Mouse (Mus musculus): ENCODE measurements at regions not wholly inside any gene's neighbourhood (a gene's known extent, or its start where the extent isn't known, plus 50 kb on each side); places are given as distances from the start of the nearest gene placed in this dataset.

DNA sequence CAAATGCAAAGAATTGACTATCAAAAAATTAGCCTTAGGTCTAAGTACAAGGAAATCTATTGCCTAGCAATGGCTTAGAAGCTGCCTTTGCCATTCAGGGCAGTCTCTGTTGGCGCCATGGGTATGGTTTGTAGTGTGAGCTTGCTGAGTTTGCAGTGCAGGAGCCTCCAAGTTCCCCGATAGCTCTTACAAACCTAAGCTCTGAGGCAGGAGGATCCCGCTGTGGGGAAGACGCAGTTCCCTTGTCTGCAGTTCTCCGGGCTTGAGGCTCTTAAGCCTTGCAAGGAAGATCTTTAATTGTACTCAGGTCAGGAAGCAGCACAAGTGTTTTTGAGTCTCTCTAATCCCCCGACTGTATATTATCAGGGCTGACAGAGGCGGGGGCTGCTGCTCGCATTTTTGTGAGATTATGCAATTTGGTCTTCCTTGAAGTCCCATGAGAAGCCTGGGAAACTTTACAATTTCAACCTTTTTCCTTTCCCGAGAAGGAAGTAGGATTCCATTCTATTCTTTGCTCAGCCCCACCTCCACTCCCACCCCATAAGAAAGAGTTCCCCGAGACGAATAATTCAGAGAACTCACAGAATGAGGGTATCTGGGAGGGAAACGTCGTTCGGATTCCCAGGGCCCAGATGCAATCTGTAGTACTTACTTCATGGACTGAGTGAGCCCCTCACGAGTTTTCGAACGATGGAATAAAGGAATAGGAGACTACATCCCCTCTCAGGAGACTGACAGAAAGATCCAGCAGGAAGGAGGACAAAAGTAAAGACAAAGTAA lies 99.0 kb upstream of the Mark1 start:
- TF ChIP-seq CTCF (IDR thresholded peaks at IDR 0.05; ENCODE audit: low read depth) (no peak), EP300 (optimal IDR thresholded peaks at IDR 0.05) (no peak)
